Mouse (Mus musculus): ENCODE data around the gene Vmn2r84.

DNA sequence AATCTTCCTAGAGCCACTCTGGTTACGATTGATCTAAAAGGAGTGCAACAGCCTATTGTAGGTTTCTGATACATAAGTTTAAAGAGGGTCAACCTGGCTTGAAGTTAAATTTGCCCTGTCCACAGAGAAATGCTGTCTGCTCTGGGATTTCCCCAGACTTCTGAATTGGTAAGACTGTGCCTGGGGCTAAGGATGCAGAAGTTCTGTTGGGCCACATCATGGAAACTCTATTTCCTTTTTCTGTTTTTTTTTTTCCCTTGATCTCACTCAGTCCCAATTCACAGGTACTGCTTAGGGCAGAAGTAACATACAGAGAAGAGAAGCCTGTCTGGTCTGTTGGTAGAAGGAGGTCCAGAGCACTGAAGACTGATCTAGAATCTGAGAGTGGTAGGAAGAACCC is 63.4 kb downstream of the Vmn2r84 start:
- TF ChIP-seq POLR2A (IDR thresholded peaks at IDR 0.05; ENCODE audit: borderline replicate concordance, extremely low read depth, insufficient read depth, insufficient read length, poor library complexity, severe bottlenecking) (no peak), CTCF (IDR thresholded peaks at IDR 0.05; ENCODE audit: borderline replicate concordance, extremely low read depth, insufficient read depth, insufficient read length) (no peak)

All from brain, embryonic 14.5 days (tissue).